Mouse (Mus musculus): Measurements from ENCODE around the gene Slc45a2.

DNA sequence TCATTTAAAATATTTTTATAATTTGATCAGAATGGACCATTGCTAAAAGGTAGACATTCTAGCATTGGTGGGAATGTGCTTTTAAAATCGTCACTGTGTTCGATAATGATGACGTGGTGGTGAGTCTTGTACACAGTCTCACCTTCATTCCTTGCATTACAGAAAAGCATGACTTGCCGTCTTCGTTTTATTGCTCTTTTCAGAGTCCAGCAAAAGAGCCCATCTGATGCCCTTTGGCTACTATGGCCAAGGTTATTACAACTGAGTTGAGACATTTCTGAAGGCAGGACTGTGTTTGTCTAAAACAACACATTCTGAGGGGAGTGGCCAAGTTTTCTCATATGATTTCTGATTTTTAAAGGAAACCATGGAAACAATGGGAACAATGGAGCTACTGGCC, 40.3 kb upstream of the Slc45a2 start:
- TF ChIP-seq POLR2A (IDR thresholded peaks at IDR 0.05; ENCODE audit: control insufficient read depth, extremely low read depth, insufficient read depth, low read length, poor library complexity) = no peak
- no peak for TF ChIP-seq CTCF (IDR thresholded peaks at IDR 0.05; ENCODE audit: borderline replicate concordance, control insufficient read depth, extremely low read depth, insufficient read depth, low read length, poor library complexity)
